Mouse (Mus musculus) bone marrow macrophage, adult 2 months (primary cell): ENCODE data around the gene Acat2.

Source experiments
- CTCF ChIP-seq: IDR thresholded peaks from 2 replicates; pipeline ENCODE4 v1.5.1; 2012; ENCODE audit warnings: low read depth, mild to moderate bottlenecking, low read length, moderate library complexity
- POLR2A ChIP-seq: IDR thresholded peaks from 2 replicates; pipeline ENCODE4 v1.6.1; 2012; ENCODE audit warnings: mild to moderate bottlenecking, low read depth, low read length, borderline replicate concordance

- no peak for TF ChIP-seq CTCF
- no peak for TF ChIP-seq POLR2A
Observed at GRCm38 (mm10) chr17:12999069-12999468, 38.5 kb upstream of the Acat2 start.
